In genomic region chr16:20436281-20436680, GRCm38 (mm10) we compare ENCODE assay signal across 20 mouse cellular contexts.
DNase-seq lines count a peak whose midpoint lies in the region; ATAC-seq lines count a peak whose summit lies in the region.
"Had no signal": no experiment of that assay in that cellular context is flagged by ENCODE, and none has a peak within 500 bp of the region (broad histone marks: within the 10 kb centered on the region; RNA-seq: fewer than 3 reads in every experiment).

No protein-coding gene starts in this region.

- ATAC-seq in frontal cortex, adult (ENCODE audit: low TSS enrichment) = peak; percentile 59; the same call in 1 of the 2 replicates
- ATAC-seq: activated CD4-positive, CD25-positive, alpha-beta regulatory T cell, adult 4 months; CD4-positive, CD25-positive, alpha-beta regulatory T cell, adult 4 months; Patski had no signal

- DNase-seq in frontal cortex, postnatal 25 days (ENCODE audit: low spot score in 2 of 2) = no peak
- peak; percentile 41 for DNase-seq in brain, adult 2 months (ENCODE audit: low read depth, low spot score)
- DNase-seq in telencephalon, adult 2 months (ENCODE audit: low read depth, low spot score) = peak; percentile 24
- DNase-seq in heart, adult 9 months (ENCODE audit: low spot score in 2 of 2) = no peak
- DNase-seq in cerebellum, postnatal 36 days = no peak
- DNase-seq: adrenal gland, adult 2 months; adrenal gland, adult 8-10 months; adrenal gland, postnatal 10 days; adrenal gland, postnatal 14 days; adrenal gland, postnatal 25 days; adrenal gland, postnatal 36 days; B cell, adult 2 months; cerebellum, adult 11 months; cerebellum, adult 11-12 months; cerebellum, adult 18-20 months; cerebellum, adult 2 months had no signal

Comparison
In these comparisons a context has a peak if more than half of its experiments do, and no peak if none do; other contexts are left out.
1. DNase-seq: peak in brain, adult 2 months (single experiment) and telencephalon, adult 2 months (single experiment); none in frontal cortex, postnatal 25 days (0 of 2), heart, adult 9 months (0 of 2) and cerebellum, postnatal 36 days (0 of 2).